Mouse (Mus musculus) embryonic facial prominence, embryonic 15.5 days (tissue): Measurements from ENCODE around the gene Mybbp1a. TPM values are rescaled to one million over a fixed set of nuclear protein-coding genes. Genes with fewer than 3 reads are reported as not detected.

Experiments
- ATAC-seq: fragments of 200-750 bp; cut with Nextera tagmentation; 2 replicates; pipeline ENCODE4 v1.8.0; 2017; ENCODE audit warnings: low read depth, moderate TSS enrichment; ENCODE audit not compliant: insufficient number of reproducible peaks, low FRiP score, low TSS enrichment
- H3K27ac ChIP-seq: fragments of 300-500 bp; sonication (generic); replicated peaks from 2 replicates; pipeline ENCODE4 v1.5.1; 2015; ENCODE audit warnings: mild to moderate bottlenecking, inconsistent platforms
- H3K27me3 ChIP-seq: fragments of 300-500 bp; sonication (generic); 2 replicates; pipeline ENCODE4 v1.6.1; 2015; ENCODE audit warnings: inconsistent platforms
- H3K36me3 ChIP-seq: fragments of 300-500 bp; sonication (generic); 2 replicates; pipeline ENCODE4 v1.6.1; 2015; ENCODE audit warnings: mild to moderate bottlenecking, inconsistent platforms
- H3K4me1 ChIP-seq: fragments of 300-500 bp; sonication (generic); 2 replicates; pipeline ENCODE4 v1.6.1; 2015; ENCODE audit warnings: inconsistent platforms
- H3K4me2 ChIP-seq: fragments of 300-500 bp; sonication (generic); replicated peaks from 2 replicates; pipeline ENCODE4 v1.6.1; 2015; ENCODE audit warnings: mild to moderate bottlenecking, inconsistent platforms
- H3K4me3 ChIP-seq: fragments of 300-500 bp; sonication (generic); replicated peaks from 2 replicates; pipeline ENCODE4 v1.5.1; 2015; ENCODE audit warnings: mild to moderate bottlenecking, inconsistent platforms
- H3K9ac ChIP-seq: fragments of 300-500 bp; sonication (generic); 2 replicates; pipeline ENCODE4 v1.6.1; 2015; ENCODE audit warnings: inconsistent platforms
- H3K9me3 ChIP-seq: fragments of 300-500 bp; sonication (generic); replicated peaks from 2 replicates; pipeline ENCODE4 v1.6.1; 2016; ENCODE audit warnings: inconsistent platforms
- WGBS: fragments of 180-500 bp; shearing (Covaris S2); methylation state at CpG from one replicate; pipeline ENCODE4 v1.1.7; 2015; 5-methylcytosine and 5-hydroxymethylcytosine counted together
- polyA plus RNA-seq: library from polyadenylated mRNA; unstranded; fragments of >200 nt; fragmentation: Nextera tagmentation; extraction: Ambion mirVana; gene quantifications from 2 replicates; pipeline ENCODE4 v1.2.1, GENCODE M21; 2015

Mybbp1a gene
- polyA plus RNA-seq, 1 experiment from 2014 or later, result 123 TPM

- 67% methylated on average over 5 of the region's 5 CpGs for WGBS
- peaks cover 21% of the 10 kb centered on the region for H3K4me1 ChIP-seq
- 0 out of 2 replicates have a peak, but pooled peaks have one; percentile 13 for ATAC-seq
These were observed 40.2 kb downstream of the Mybbp1a start for GRCm38 (mm10) chr11:72481313-72481712.

GRCm38 (mm10) chr11:72481952-72482351 is 40.8 kb downstream of the Mybbp1a start:
- H3K9ac ChIP-seq, result no peak overlapping the region
- no peaks in the 10 kb centered on the region for H3K36me3 ChIP-seq
- WGBS, result 78% methylated on average over 4 of the region's 4 CpGs
- peaks cover 5% of the 10 kb centered on the region for H3K27me3 ChIP-seq
- H3K4me1 ChIP-seq, result peaks cover 20% of the 10 kb centered on the region
- H3K4me2 ChIP-seq, result no peak overlapping the region
- H3K4me3 ChIP-seq, result no peak overlapping the region
- H3K27ac ChIP-seq, result no peak overlapping the region
- H3K9me3 ChIP-seq, result no peaks in the 10 kb centered on the region
- ATAC-seq, result no peak

More at GRCm38 (mm10) chr11:72481313-72481712, 40.2 kb downstream of the Mybbp1a start:
- H3K9me3 ChIP-seq, result no peaks in the 10 kb centered on the region
- no peak overlapping the region for H3K9ac ChIP-seq
- H3K4me2 ChIP-seq, result no peak overlapping the region
- H3K36me3 ChIP-seq, result no peaks in the 10 kb centered on the region
- no peak overlapping the region for H3K4me3 ChIP-seq
- no peak overlapping the region for H3K27ac ChIP-seq
- H3K27me3 ChIP-seq, result no peaks in the 10 kb centered on the region

- Histone ChIP-seq H3K4me2 (no peak overlapping the region), H3K4me1 (peaks cover 19% of the 10 kb centered on the region), H3K9ac (no peak overlapping the region), H3K9me3 (no peaks in the 10 kb centered on the region), H3K4me3 (no peak overlapping the region), H3K27ac (no peak overlapping the region), H3K36me3 (no peaks in the 10 kb centered on the region), H3K27me3 (peaks cover 31% of the 10 kb centered on the region)
- 57% methylated on average over 6 of the region's 6 CpGs for WGBS
- no peak for ATAC-seq
These were observed 43.4 kb downstream of the Mybbp1a start for GRCm38 (mm10) chr11:72484549-72484948.

- no peaks in the 10 kb centered on the region for H3K9me3 ChIP-seq
- peaks cover 37% of the 10 kb centered on the region for H3K27me3 ChIP-seq
- H3K9ac ChIP-seq, result no peak overlapping the region
- WGBS, result 54% methylated on average over 5 of the region's 5 CpGs
- no peak overlapping the region for H3K4me3 ChIP-seq
- no peak overlapping the region for H3K4me2 ChIP-seq
- H3K27ac ChIP-seq, result no peak overlapping the region
- ATAC-seq, result no peak
- peaks cover 25% of the 10 kb centered on the region for H3K4me1 ChIP-seq
- H3K36me3 ChIP-seq, result no peaks in the 10 kb centered on the region
These were observed 44.0 kb downstream of the Mybbp1a start for GRCm38 (mm10) chr11:72485157-72485556.

- peaks cover 37% of the 10 kb centered on the region for H3K27me3 ChIP-seq
- 58% methylated on average over 11 of the region's 11 CpGs for WGBS
- H3K9ac ChIP-seq, result no peak overlapping the region
- H3K27ac ChIP-seq, result no peak overlapping the region
- no peak for ATAC-seq
- H3K4me2 ChIP-seq, result no peak overlapping the region
- no peak overlapping the region for H3K4me3 ChIP-seq
- H3K4me1 ChIP-seq, result peaks cover 25% of the 10 kb centered on the region
- no peaks in the 10 kb centered on the region for H3K36me3 ChIP-seq
- H3K9me3 ChIP-seq, result no peaks in the 10 kb centered on the region
These were observed 44.8 kb downstream of the Mybbp1a start for GRCm38 (mm10) chr11:72485960-72486359.

- Histone ChIP-seq H3K4me1 (peaks cover 25% of the 10 kb centered on the region), H3K9ac (no peak overlapping the region), H3K4me2 (0 out of 2 replicates have a peak overlapping the region, but pooled peaks have one; percentile 98), H3K9me3 (no peaks in the 10 kb centered on the region), H3K27ac (no peak overlapping the region), H3K27me3 (peaks cover 37% of the 10 kb centered on the region), H3K36me3 (no peaks in the 10 kb centered on the region), H3K4me3 (no peak overlapping the region)
- WGBS, result 59% methylated on average over 5 of the region's 5 CpGs
- no peak for ATAC-seq
These were observed 46.0 kb downstream of the Mybbp1a start for GRCm38 (mm10) chr11:72487171-72487570.

- Histone ChIP-seq H3K36me3 (no peaks in the 10 kb centered on the region), H3K9me3 (no peaks in the 10 kb centered on the region), H3K4me3 (peak overlapping the region; percentile 60; the same call in 1 of the 2 replicates), H3K9ac (no peak overlapping the region), H3K27me3 (peaks cover 37% of the 10 kb centered on the region), H3K4me2 (peak overlapping the region; percentile 98), H3K4me1 (peaks cover 25% of the 10 kb centered on the region), H3K27ac (no peak overlapping the region)
- 87% methylated on average over 2 of the region's 2 CpGs for WGBS
- ATAC-seq, result no peak
These were observed 46.6 kb downstream of the Mybbp1a start for GRCm38 (mm10) chr11:72487739-72488138.

- ATAC-seq, result peak; percentile 51
- under 1% methylated on average over 38 of the region's 38 CpGs for WGBS
- Histone ChIP-seq H3K36me3 (no peaks in the 10 kb centered on the region), H3K4me1 (peaks cover 25% of the 10 kb centered on the region), H3K4me2 (peak overlapping the region; percentile 98), H3K4me3 (peak overlapping the region; percentile 60), H3K9ac (peak overlapping the region; percentile 35), H3K27me3 (peaks cover 37% of the 10 kb centered on the region), H3K27ac (peak overlapping the region; percentile 51; the same call in 1 of the 2 replicates), H3K9me3 (no peaks in the 10 kb centered on the region)
These were observed 47.7 kb downstream of the Mybbp1a start for GRCm38 (mm10) chr11:72488753-72489271.

- H3K4me2 ChIP-seq, result peak overlapping the region; percentile 98
- H3K36me3 ChIP-seq, result no peaks in the 10 kb centered on the region
- peak overlapping the region; percentile 60 for H3K4me3 ChIP-seq
- H3K4me1 ChIP-seq, result peaks cover 25% of the 10 kb centered on the region
- no peak for ATAC-seq
- H3K9ac ChIP-seq, result peak overlapping the region; percentile 35
- H3K9me3 ChIP-seq, result no peaks in the 10 kb centered on the region
- H3K27ac ChIP-seq, result no peak overlapping the region
- WGBS, result 0% methylated on average over 23 of the region's 42 CpGs
- H3K27me3 ChIP-seq, result peaks cover 37% of the 10 kb centered on the region
These were observed 48.2 kb downstream of the Mybbp1a start for GRCm38 (mm10) chr11:72489397-72489796.

- H3K27ac ChIP-seq, result peak within 1 kb of the TSS; percentile 51; the same call in 1 of the 2 replicates
- H3K9ac ChIP-seq, result peak within 1 kb of the TSS; percentile 35
- H3K36me3 ChIP-seq, result no peaks in the 10 kb centered on the region
- peak within 1 kb of the TSS; percentile 98 for H3K4me2 ChIP-seq
- H3K4me1 ChIP-seq, result peaks cover 25% of the 10 kb centered on the region
- peaks cover 37% of the 10 kb centered on the region for H3K27me3 ChIP-seq
- peak within 1 kb of the TSS; percentile 60 for H3K4me3 ChIP-seq
- no peaks in the 10 kb centered on the region for H3K9me3 ChIP-seq
- under 1% methylated on average over 39 of the region's 42 CpGs for WGBS
- peak; percentile 86 for ATAC-seq
These were observed 48.7 kb downstream of the Mybbp1a start, which contains the start of gene Spns2 for GRCm38 (mm10) chr11:72489881-72490301. Gene Spns2, minus strand, starts transcription at chr11:72489904.

- peaks cover 19% of the 10 kb centered on the region for H3K4me1 ChIP-seq
- WGBS, result 62% methylated on average over 15 of the region's 15 CpGs
- no peak overlapping the region for H3K27ac ChIP-seq
- ATAC-seq, result no peak
- peaks cover 37% of the 10 kb centered on the region for H3K27me3 ChIP-seq
- H3K4me3 ChIP-seq, result no peak overlapping the region
- H3K36me3 ChIP-seq, result no peaks in the 10 kb centered on the region
- H3K9ac ChIP-seq, result no peak overlapping the region
- H3K9me3 ChIP-seq, result no peaks in the 10 kb centered on the region
- no peak overlapping the region for H3K4me2 ChIP-seq
These were observed 50.2 kb downstream of the Mybbp1a start for GRCm38 (mm10) chr11:72491130-72491960.
